Mouse (Mus musculus): ENCODE measurements at regions not wholly inside any gene's neighbourhood (a gene's known extent, or its start where the extent isn't known, plus 50 kb on each side); places are given as distances from the start of the nearest gene placed in this dataset.

- Histone ChIP-seq H3K4me3 (ENCODE audit: insufficient read depth, low read depth, low read length) (no peak overlapping the region), H3K27ac (replicated peaks; ENCODE audit: low read depth, low read length) (no peak overlapping the region), H3K4me1 (ENCODE audit: control insufficient read depth, insufficient read depth, insufficient read length, low read length) (peaks cover 5% of the 10 kb centered on the region)
Observed at GRCm38 (mm10) chr6:51036074-51036473, 381.8 kb upstream of the Npvf start.

GRCm38 (mm10) chr6:51036553-51036952, 382.3 kb upstream of the Npvf start:
- H3K4me1 ChIP-seq (ENCODE audit: control insufficient read depth, insufficient read depth, insufficient read length, low read length), result peaks cover 5% of the 10 kb centered on the region
- H3K27ac ChIP-seq (replicated peaks; ENCODE audit: low read depth, low read length), result no peak overlapping the region
- no peak overlapping the region for H3K4me3 ChIP-seq (ENCODE audit: insufficient read depth, low read depth, low read length)

- peaks cover 5% of the 10 kb centered on the region for H3K4me1 ChIP-seq (ENCODE audit: control insufficient read depth, insufficient read depth, insufficient read length, low read length)
- no peak overlapping the region for H3K27ac ChIP-seq (replicated peaks; ENCODE audit: low read depth, low read length)
- no peak overlapping the region for H3K4me3 ChIP-seq (ENCODE audit: insufficient read depth, low read depth, low read length)
Observed at GRCm38 (mm10) chr6:51036956-51037355, 382.7 kb upstream of the Npvf start.

GRCm38 (mm10) chr6:51039486-51040180, 385.4 kb upstream of the Npvf start:
- H3K4me3 ChIP-seq (ENCODE audit: insufficient read depth, low read depth, low read length), result no peak overlapping the region
- no peak overlapping the region for H3K27ac ChIP-seq (replicated peaks; ENCODE audit: low read depth, low read length)
- peaks cover 5% of the 10 kb centered on the region for H3K4me1 ChIP-seq (ENCODE audit: control insufficient read depth, insufficient read depth, insufficient read length, low read length)

GRCm38 (mm10) chr6:51043970-51044369, 388.5 kb upstream of the Nfe2l3 start:
- Histone ChIP-seq H3K27ac (replicated peaks; ENCODE audit: low read depth, low read length) (no peak overlapping the region), H3K4me3 (ENCODE audit: insufficient read depth, low read depth, low read length) (no peak overlapping the region), H3K4me1 (ENCODE audit: control insufficient read depth, insufficient read depth, insufficient read length, low read length) (no peaks in the 10 kb centered on the region)

GRCm38 (mm10) chr6:51044873-51045272, 387.6 kb upstream of the Nfe2l3 start:
- H3K4me3 ChIP-seq (ENCODE audit: insufficient read depth, low read depth, low read length), result no peak overlapping the region
- no peak overlapping the region for H3K27ac ChIP-seq (replicated peaks; ENCODE audit: low read depth, low read length)
- no peaks in the 10 kb centered on the region for H3K4me1 ChIP-seq (ENCODE audit: control insufficient read depth, insufficient read depth, insufficient read length, low read length)

GRCm38 (mm10) chr6:51052451-51052921, 380.0 kb upstream of the Nfe2l3 start:
- no peak overlapping the region for H3K4me3 ChIP-seq (ENCODE audit: insufficient read depth, low read depth, low read length)
- H3K4me1 ChIP-seq (ENCODE audit: control insufficient read depth, insufficient read depth, insufficient read length, low read length), result no peaks in the 10 kb centered on the region
- H3K27ac ChIP-seq (replicated peaks; ENCODE audit: low read depth, low read length), result no peak overlapping the region

- Histone ChIP-seq H3K27ac (replicated peaks; ENCODE audit: low read depth, low read length) (no peak overlapping the region), H3K4me1 (ENCODE audit: control insufficient read depth, insufficient read depth, insufficient read length, low read length) (no peaks in the 10 kb centered on the region), H3K4me3 (ENCODE audit: insufficient read depth, low read depth, low read length) (no peak overlapping the region)
Observed at GRCm38 (mm10) chr6:51057229-51057628, 375.2 kb upstream of the Nfe2l3 start.

- Histone ChIP-seq H3K4me1 (ENCODE audit: control insufficient read depth, insufficient read depth, insufficient read length, low read length) (no peaks in the 10 kb centered on the region), H3K4me3 (ENCODE audit: insufficient read depth, low read depth, low read length) (no peak overlapping the region), H3K27ac (replicated peaks; ENCODE audit: low read depth, low read length) (no peak overlapping the region)
Observed at GRCm38 (mm10) chr6:51059923-51060847, 372.3 kb upstream of the Nfe2l3 start.

- Histone ChIP-seq H3K27ac (replicated peaks; ENCODE audit: low read depth, low read length) (no peak overlapping the region), H3K4me1 (ENCODE audit: control insufficient read depth, insufficient read depth, insufficient read length, low read length) (no peaks in the 10 kb centered on the region), H3K4me3 (ENCODE audit: insufficient read depth, low read depth, low read length) (no peak overlapping the region)
Observed at GRCm38 (mm10) chr6:51060848-51061535, 371.5 kb upstream of the Nfe2l3 start.

GRCm38 (mm10) chr6:51065156-51065555, 367.3 kb upstream of the Nfe2l3 start:
- Histone ChIP-seq H3K27ac (replicated peaks; ENCODE audit: low read depth, low read length) (no peak overlapping the region), H3K4me1 (ENCODE audit: control insufficient read depth, insufficient read depth, insufficient read length, low read length) (no peaks in the 10 kb centered on the region), H3K4me3 (ENCODE audit: insufficient read depth, low read depth, low read length) (no peak overlapping the region)

- H3K4me1 ChIP-seq (ENCODE audit: control insufficient read depth, insufficient read depth, insufficient read length, low read length), result no peaks in the 10 kb centered on the region
- no peak overlapping the region for H3K27ac ChIP-seq (replicated peaks; ENCODE audit: low read depth, low read length)
- no peak overlapping the region for H3K4me3 ChIP-seq (ENCODE audit: insufficient read depth, low read depth, low read length)
Observed at GRCm38 (mm10) chr6:51067332-51067731, 365.1 kb upstream of the Nfe2l3 start.

GRCm38 (mm10) chr6:51069945-51070344, 362.5 kb upstream of the Nfe2l3 start:
- H3K4me3 ChIP-seq (ENCODE audit: insufficient read depth, low read depth, low read length), result no peak overlapping the region
- no peak overlapping the region for H3K27ac ChIP-seq (replicated peaks; ENCODE audit: low read depth, low read length)
- no peaks in the 10 kb centered on the region for H3K4me1 ChIP-seq (ENCODE audit: control insufficient read depth, insufficient read depth, insufficient read length, low read length)

- no peak overlapping the region for H3K27ac ChIP-seq (replicated peaks; ENCODE audit: low read depth, low read length)
- no peak overlapping the region for H3K4me3 ChIP-seq (ENCODE audit: insufficient read depth, low read depth, low read length)
- no peaks in the 10 kb centered on the region for H3K4me1 ChIP-seq (ENCODE audit: control insufficient read depth, insufficient read depth, insufficient read length, low read length)
Observed at GRCm38 (mm10) chr6:51071243-51071642, 361.2 kb upstream of the Nfe2l3 start.

GRCm38 (mm10) chr6:51075026-51075425, 357.4 kb upstream of the Nfe2l3 start:
- no peaks in the 10 kb centered on the region for H3K4me1 ChIP-seq (ENCODE audit: control insufficient read depth, insufficient read depth, insufficient read length, low read length)
- no peak overlapping the region for H3K4me3 ChIP-seq (ENCODE audit: insufficient read depth, low read depth, low read length)
- no peak overlapping the region for H3K27ac ChIP-seq (replicated peaks; ENCODE audit: low read depth, low read length)

Data from brown adipose tissue, adult 24 weeks (tissue).